Mouse (Mus musculus) midbrain, embryonic 15.5 days (tissue): ENCODE data around the gene Ccpg1. TPM values are rescaled to one million over a fixed set of nuclear protein-coding genes. Genes with fewer than 3 reads are reported as not detected.
A peak's percentile ranks its signal among the peaks of the same experiment; 100 is the strongest.

Source experiments
- ATAC-seq: fragments of 200-750 bp; cut with Nextera tagmentation; replicated peaks from 2 replicates; pipeline ENCODE4 v1.8.0; 2017; ENCODE audit warnings: moderate TSS enrichment
- H3K27ac ChIP-seq: fragments of 300-500 bp; sonication (generic); 2 replicates; pipeline ENCODE4 v1.5.1; 2015; ENCODE audit warnings: mild to moderate bottlenecking, inconsistent platforms
- H3K27me3 ChIP-seq: fragments of 300-500 bp; sonication (generic); replicated peaks from 2 replicates; pipeline ENCODE4 v1.6.1; 2015; ENCODE audit warnings: inconsistent platforms
- H3K36me3 ChIP-seq: fragments of 300-500 bp; sonication (generic); replicated peaks from 2 replicates; pipeline ENCODE4 v1.6.1; 2015; ENCODE audit warnings: inconsistent platforms
- H3K4me1 ChIP-seq: fragments of 300-500 bp; sonication (generic); 2 replicates; pipeline ENCODE4 v1.6.1; 2015; ENCODE audit warnings: inconsistent platforms
- H3K4me2 ChIP-seq: fragments of 300-500 bp; sonication (generic); 2 replicates; pipeline ENCODE4 v1.6.1; 2015; ENCODE audit warnings: inconsistent platforms, mild to moderate bottlenecking, moderate library complexity
- H3K4me3 ChIP-seq: fragments of 300-500 bp; sonication (generic); 2 replicates; pipeline ENCODE4 v1.5.1; 2015; ENCODE audit warnings: mild to moderate bottlenecking, inconsistent platforms
- H3K9ac ChIP-seq: fragments of 300-500 bp; sonication (generic); 2 replicates; pipeline ENCODE4 v1.6.1; 2015; ENCODE audit warnings: mild to moderate bottlenecking, inconsistent platforms
- H3K9me3 ChIP-seq: fragments of 300-500 bp; sonication (generic); 2 replicates; pipeline ENCODE4 v1.6.1; 2016; ENCODE audit warnings: inconsistent platforms
- WGBS: fragments of 180-500 bp; shearing (Covaris S2); methylation state at CpG from one replicate; pipeline ENCODE4 v1.1.7; 2015; ENCODE audit warnings: mixed read lengths; 5-methylcytosine and 5-hydroxymethylcytosine counted together
- microRNA-seq: library from miRNA; unstranded; fragments of <30 nt; microRNA quantifications from one replicate; pipeline ENCODE4, GENCODE M21; 2016
- polyA plus RNA-seq: library from polyadenylated mRNA; unstranded; fragments of >200 nt; fragmentation: Nextera tagmentation; extraction: Ambion mirVana; gene quantifications from 2 replicates; pipeline ENCODE4 v1.2.1, GENCODE M21; 2015

The Ccpg1 gene
- polyA plus RNA-seq, 1 experiment from 2014 or later, result 46.2 TPM

DNA sequence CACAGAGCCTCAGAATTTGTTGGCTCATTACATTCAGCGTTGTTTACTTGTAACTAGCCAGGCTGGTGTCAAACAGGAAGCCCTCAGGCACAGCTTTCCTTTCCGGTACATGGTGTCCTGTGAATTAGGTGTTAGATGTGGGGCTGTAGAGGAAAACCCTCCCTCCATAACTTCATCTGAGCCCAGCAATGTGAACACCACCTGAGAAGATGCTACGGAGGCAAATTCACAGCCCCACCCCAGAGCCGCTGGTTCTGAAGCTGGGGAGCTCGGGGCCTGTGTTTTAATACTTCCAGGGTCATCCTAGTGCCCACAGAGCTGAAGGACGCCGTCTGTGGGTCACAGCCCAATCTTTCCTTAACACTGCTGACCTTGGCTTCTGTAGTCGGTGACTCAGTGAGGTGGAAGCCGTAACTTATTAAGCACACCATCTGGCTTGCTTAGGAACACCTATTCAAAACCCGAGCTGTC lies 70.2 kb downstream of the Ccpg1 start:
- ATAC-seq, result no peak
- Histone ChIP-seq H3K4me2 (no peak overlapping the region), H3K27ac (no peak overlapping the region), H3K4me1 (no peaks in the 10 kb centered on the region), H3K36me3 (no peaks in the 10 kb centered on the region), H3K9ac (no peak overlapping the region), H3K27me3 (no peaks in the 10 kb centered on the region), H3K9me3 (no peaks in the 10 kb centered on the region), H3K4me3 (no peak overlapping the region)
- 70% methylated on average over 10 of the region's 10 CpGs for WGBS

DNA sequence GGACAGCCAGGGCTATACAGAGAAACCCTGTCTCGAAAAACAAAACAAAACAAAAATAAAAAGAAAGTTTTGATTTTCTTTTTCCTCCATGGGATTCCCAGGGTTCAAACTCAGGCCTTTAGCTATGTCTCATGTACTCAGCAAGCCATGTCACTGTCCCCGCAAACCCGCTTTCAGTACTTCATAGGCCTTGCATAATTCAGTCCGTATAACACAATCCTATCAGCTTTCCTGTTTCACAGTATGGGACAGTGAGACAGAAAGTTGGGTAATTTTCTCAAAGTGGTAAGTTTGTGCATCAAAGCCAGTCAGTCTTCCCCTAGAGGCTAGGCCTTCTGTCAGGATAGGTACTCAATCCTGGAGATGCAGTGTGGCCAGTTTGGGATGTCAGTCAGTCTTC lies 74.0 kb downstream of the Ccpg1 start:
- Histone ChIP-seq H3K9me3 (no peaks in the 10 kb centered on the region), H3K4me1 (peaks cover 7% of the 10 kb centered on the region; the same call in 1 of the 2 replicates), H3K36me3 (no peaks in the 10 kb centered on the region), H3K27ac (no peak overlapping the region), H3K4me2 (no peak overlapping the region), H3K27me3 (no peaks in the 10 kb centered on the region), H3K9ac (no peak overlapping the region), H3K4me3 (no peak overlapping the region)
- 84% methylated on average over 4 of the region's 4 CpGs for WGBS
- no peak for ATAC-seq

DNA sequence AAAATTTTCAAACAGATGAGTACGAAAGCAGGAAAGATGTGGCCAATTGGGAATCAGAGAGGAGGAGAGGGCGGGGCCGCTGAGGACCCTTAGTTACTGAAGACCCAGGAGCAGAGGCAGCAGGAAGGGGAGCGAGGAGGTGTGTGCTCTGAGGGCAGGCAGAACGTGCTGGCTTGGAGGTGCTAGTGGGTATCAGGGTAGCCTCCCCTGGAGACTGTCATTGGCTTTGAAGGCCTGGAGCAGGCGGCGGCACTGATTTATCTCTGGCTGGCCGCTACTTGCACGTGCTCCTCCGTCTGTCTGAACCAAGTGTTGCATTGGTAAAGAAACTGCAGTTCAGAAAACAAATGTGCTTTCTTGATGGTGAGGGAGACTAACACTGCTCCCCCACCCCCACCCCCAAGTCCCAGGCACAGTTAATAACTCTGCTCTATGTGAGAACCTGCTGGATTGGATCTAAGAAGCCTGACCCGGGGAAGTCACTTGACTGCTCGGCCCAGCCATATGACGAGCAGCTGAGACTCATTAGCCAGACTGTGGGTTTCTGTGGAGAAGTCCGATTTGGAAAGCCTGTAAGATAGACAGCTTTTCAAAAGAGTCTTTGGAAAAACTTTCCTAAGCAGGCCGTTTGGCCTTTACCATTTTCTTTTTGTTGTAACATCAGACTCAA lies 78.5 kb downstream of the Ccpg1 start:
- no peak for ATAC-seq
- Histone ChIP-seq H3K4me2 (peak overlapping the region; percentile 33), H3K9ac (no peak overlapping the region), H3K27me3 (no peaks in the 10 kb centered on the region), H3K36me3 (no peaks in the 10 kb centered on the region), H3K27ac (no peak overlapping the region), H3K9me3 (no peaks in the 10 kb centered on the region), H3K4me3 (no peak overlapping the region), H3K4me1 (peaks cover 15% of the 10 kb centered on the region; the same call in 1 of the 2 replicates)
- 31% methylated on average over 15 of the region's 15 CpGs for WGBS

Small RNA genes within 50 kb of the gene (microRNA-seq; reads per million reads assigned to microRNA genes)
- not detected for gene Gm27353

Other genes with a start within 250 kb of the Ccpg1 start
- gene Prtg, start 178.6 kb upstream of the Ccpg1 start, polyA plus RNA-seq, result 0.45 and 0.47 TPM in 2 replicates
- gene Pygo1, start 59.8 kb upstream of the Ccpg1 start, polyA plus RNA-seq, result 13.8 and 15.5 TPM in 2 replicates
- gene Dyx1c1, start 26.6 kb upstream of the Ccpg1 start, polyA plus RNA-seq, result 1.9 and 2.5 TPM in 2 replicates
- gene Gm44503, start 26.6 kb upstream of the Ccpg1 start, polyA plus RNA-seq, result not detected in 2 replicates
- 20.3 and 22.9 TPM in 2 replicates for gene Ccpg1os, start within 50 bp of the Ccpg1 start, polyA plus RNA-seq
- 15.1 and 17.2 TPM in 2 replicates for gene Pigb, start 54.9 kb downstream of the Ccpg1 start, polyA plus RNA-seq
- 3.1 and 3.7 TPM in 2 replicates for gene Rab27a, start 59.4 kb downstream of the Ccpg1 start, polyA plus RNA-seq
- gene Khdc3, start 116.4 kb downstream of the Ccpg1 start, polyA plus RNA-seq, result 0.22 and 0.28 TPM in 2 replicates
- not detected in 2 replicates for gene Gm20509, start 117.0 kb downstream of the Ccpg1 start, polyA plus RNA-seq
- 96.0 and 100 TPM in 2 replicates for gene Rsl24d1, start 128.0 kb downstream of the Ccpg1 start, polyA plus RNA-seq